In the genomic region with DNA sequence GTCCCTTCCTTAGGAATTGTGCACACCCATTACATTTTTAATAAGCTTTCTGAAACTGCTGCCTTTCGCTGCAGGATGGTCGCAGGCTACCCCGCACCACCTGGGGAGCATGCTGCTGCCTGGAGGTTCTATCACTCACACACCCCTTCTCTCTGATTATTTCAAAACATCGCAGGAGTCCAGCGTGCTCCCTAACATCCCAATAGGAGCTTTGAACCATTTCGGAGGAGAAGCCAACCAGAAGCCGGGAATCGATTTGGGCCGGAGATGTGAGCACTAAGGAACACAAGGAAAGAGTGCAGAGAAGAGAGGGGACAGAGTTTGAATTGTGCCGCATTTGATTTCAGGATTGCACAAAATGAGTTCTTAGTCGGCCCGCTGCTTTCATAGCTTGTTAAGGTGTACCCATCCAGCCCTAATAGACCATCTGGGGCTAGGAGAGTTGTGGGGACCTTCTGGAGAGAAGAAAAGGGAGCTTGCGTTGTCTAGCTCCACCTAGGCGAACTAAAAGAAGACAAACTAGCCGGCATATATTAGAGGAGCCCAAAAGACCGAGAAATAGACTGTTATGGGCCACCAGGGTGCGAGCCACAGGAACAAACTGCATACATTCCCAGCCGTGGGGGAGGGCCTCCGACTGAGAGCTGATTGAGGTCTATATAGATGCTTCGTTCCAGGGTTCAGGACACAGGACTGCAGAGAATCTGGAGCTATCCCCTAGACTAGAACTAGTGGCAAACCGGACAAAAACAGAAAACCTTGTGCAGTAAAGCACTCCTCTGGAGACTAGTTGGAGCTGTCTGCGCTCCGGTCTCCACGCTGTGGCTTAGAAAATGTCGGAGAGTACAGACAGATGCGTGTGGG, we compare ENCODE assay signal across 16 mouse cellular contexts. TPM values are rescaled to one million over a fixed set of nuclear protein-coding genes. Genes with fewer than 3 reads are reported as not detected.
DNase-seq lines count a peak whose midpoint lies in the region; ATAC-seq lines count a peak whose summit lies in the region.
"Had no signal": no experiment of that assay in that cellular context is flagged by ENCODE, and none has a peak within 500 bp of the region (broad histone marks: within the 10 kb centered on the region; RNA-seq: fewer than 3 reads in every experiment).

No protein-coding gene starts in this region.

- H3K27me3 ChIP-seq in hindbrain, embryonic 11.5 days (ENCODE audit: control insufficient read depth, insufficient read depth, low read length) = peaks cover 96% of the 10 kb centered on the region
- peaks cover 80% of the 10 kb centered on the region for H3K27me3 ChIP-seq in hindbrain, embryonic 16.5 days (replicated peaks; ENCODE audit: control insufficient read depth, insufficient read depth, low read length)
- H3K27me3 ChIP-seq in lung, embryonic 16.5 days (ENCODE audit: control insufficient read depth, insufficient read depth, low read depth, low read length) = peaks cover 85% of the 10 kb centered on the region
- peaks cover 99% of the 10 kb centered on the region for H3K27me3 ChIP-seq in limb, embryonic 13.5 days

- WGBS in hindbrain, embryonic 11.5 days = under 1% methylated on average over 26 of the region's 26 CpGs
- WGBS in hindbrain, embryonic 16.5 days = 2% methylated on average over 26 of the region's 26 CpGs
- WGBS in lung, embryonic 16.5 days = 8% methylated on average over 26 of the region's 26 CpGs
- 2% methylated on average over 26 of the region's 26 CpGs for WGBS in limb, embryonic 13.5 days

- no peak overlapping the region for H3K9ac ChIP-seq in hindbrain, embryonic 11.5 days (ENCODE audit: low read depth, low read length)
- no peak overlapping the region for H3K9ac ChIP-seq in hindbrain, embryonic 16.5 days (ENCODE audit: low read depth, low read length)
- no peak overlapping the region for H3K9ac ChIP-seq in lung, embryonic 16.5 days (ENCODE audit: low read length)
- no peak overlapping the region for H3K9ac ChIP-seq in limb, embryonic 13.5 days
- H3K9ac ChIP-seq: forebrain, embryonic 15.5 days had no signal

- peak; percentile 50 for DNase-seq in hindbrain, embryonic 11.5 days (ENCODE audit: low spot score)
- DNase-seq in lung, postnatal 10 days = no peak
- DNase-seq in embryo, embryonic 9.5 days (ENCODE audit: extremely low spot score) = peak; percentile 45
- no peak for DNase-seq in right cerebral cortex, postnatal 14 days
- DNase-seq: adrenal gland, adult 2 months; cerebellum, adult 11 months; cerebellum, postnatal 36 days; heart, postnatal 14 days; kidney, adult 11 months; kidney, postnatal 4 days; lung, adult 2 months; right cerebral cortex, postnatal 4 days had no signal

- no peaks in the 10 kb centered on the region for H3K9me3 ChIP-seq in hindbrain, embryonic 11.5 days (ENCODE audit: control insufficient read depth, low read length)
- H3K9me3 ChIP-seq in hindbrain, embryonic 16.5 days (ENCODE audit: control insufficient read depth, low read length) = no peaks in the 10 kb centered on the region
- no peaks in the 10 kb centered on the region for H3K9me3 ChIP-seq in lung, embryonic 16.5 days (ENCODE audit: control insufficient read depth, low read length)
- H3K9me3 ChIP-seq in limb, embryonic 13.5 days = no peaks in the 10 kb centered on the region
- H3K9me3 ChIP-seq: forebrain, embryonic 15.5 days had no signal

- no peak overlapping the region for H3K27ac ChIP-seq in hindbrain, embryonic 11.5 days (ENCODE audit: low read depth, low read length)
- H3K27ac ChIP-seq in hindbrain, embryonic 16.5 days (ENCODE audit: low read depth, low read length) = no peak overlapping the region
- no peak overlapping the region for H3K27ac ChIP-seq in lung, embryonic 16.5 days (ENCODE audit: low read length)
- H3K27ac ChIP-seq in limb, embryonic 13.5 days = no peak overlapping the region
- H3K27ac ChIP-seq: forebrain, embryonic 15.5 days had no signal

- H3K36me3 ChIP-seq in hindbrain, embryonic 11.5 days (ENCODE audit: control insufficient read depth, insufficient read depth, low read length) = no peaks in the 10 kb centered on the region
- H3K36me3 ChIP-seq in hindbrain, embryonic 16.5 days (ENCODE audit: control insufficient read depth, insufficient read depth, low read length) = no peaks in the 10 kb centered on the region
- no peaks in the 10 kb centered on the region for H3K36me3 ChIP-seq in lung, embryonic 16.5 days (ENCODE audit: control insufficient read depth, insufficient read depth, low read length)
- no peaks in the 10 kb centered on the region for H3K36me3 ChIP-seq in limb, embryonic 13.5 days
- H3K36me3 ChIP-seq: forebrain, embryonic 15.5 days had no signal

- H3K4me3 ChIP-seq in hindbrain, embryonic 11.5 days (ENCODE audit: low read depth, low read length) = no peak overlapping the region
- no peak overlapping the region for H3K4me3 ChIP-seq in hindbrain, embryonic 16.5 days (ENCODE audit: low read length)
- peak overlapping the region; percentile 11 for H3K4me3 ChIP-seq in lung, embryonic 16.5 days (ENCODE audit: low read length)
- H3K4me3 ChIP-seq in limb, embryonic 13.5 days = no peak overlapping the region
- H3K4me3 ChIP-seq: forebrain, embryonic 15.5 days had no signal

- H3K4me2 ChIP-seq in hindbrain, embryonic 11.5 days (replicated peaks; ENCODE audit: low read depth, low read length) = no peak overlapping the region
- H3K4me2 ChIP-seq in hindbrain, embryonic 16.5 days (ENCODE audit: low read length) = no peak overlapping the region
- 0 out of 2 replicates have a peak overlapping the region, but pooled peaks have one; percentile 26 for H3K4me2 ChIP-seq in lung, embryonic 16.5 days (ENCODE audit: low read depth, low read length)
- H3K4me2 ChIP-seq in limb, embryonic 13.5 days (replicated peaks) = 0 out of 2 replicates have a peak overlapping the region, but pooled peaks have one; percentile 0
- H3K4me2 ChIP-seq: forebrain, embryonic 15.5 days had no signal

- ATAC-seq in hindbrain, embryonic 11.5 days (ENCODE audit: low FRiP score) = no peak
- ATAC-seq in hindbrain, embryonic 16.5 days = no peak
- ATAC-seq in lung, embryonic 16.5 days (ENCODE audit: low read depth) = no peak
- ATAC-seq in limb, embryonic 13.5 days (ENCODE audit: low FRiP score, low read depth) = 0 out of 2 replicates have a peak, but pooled peaks have one; percentile 20
- ATAC-seq: forebrain, embryonic 15.5 days had no signal

- H3K4me1 ChIP-seq in hindbrain, embryonic 11.5 days (replicated peaks; ENCODE audit: control insufficient read depth, insufficient read depth, low read length) = no peaks in the 10 kb centered on the region; the same call in 1 of the 2 replicates
- no peaks in the 10 kb centered on the region; the same call in 1 of the 2 replicates for H3K4me1 ChIP-seq in hindbrain, embryonic 16.5 days (ENCODE audit: control insufficient read depth, insufficient read depth, low read depth, low read length)
- 0 out of 2 replicates have a peak, but pooled peaks cover 4% of the 10 kb centered on the region for H3K4me1 ChIP-seq in lung, embryonic 16.5 days (replicated peaks; ENCODE audit: control insufficient read depth, insufficient read depth, low read length)
- peaks cover 30% of the 10 kb centered on the region for H3K4me1 ChIP-seq in limb, embryonic 13.5 days

RNA-seq across cellular contexts. Expression of a gene that starts 12.0 kb away (rescaled TPM):
- polyA plus RNA-seq in hindbrain, embryonic 11.5 days (2014; fragmentation: Nextera tagmentation; extraction: Ambion mirVana) = 3.9 and 4.1 TPM in 2 replicates
- 2.3 and 2.4 TPM in 2 replicates for polyA plus RNA-seq in hindbrain, embryonic 16.5 days (2015; fragmentation: Nextera tagmentation; extraction: Ambion mirVana)
- 25.9 and 28.8 TPM in 2 replicates for polyA plus RNA-seq in lung, embryonic 16.5 days (2015; fragmentation: Nextera tagmentation; extraction: Ambion mirVana)
- 26.2 and 30.3 TPM in 2 replicates for polyA plus RNA-seq in limb, embryonic 13.5 days (2015; fragmentation: Nextera tagmentation; extraction: Ambion mirVana)

Comparison
In these comparisons a context has a peak if more than half of its experiments do, and no peak if none do; other contexts are left out.
1. DNase-seq: peak in hindbrain, embryonic 11.5 days (single experiment) and embryo, embryonic 9.5 days (single experiment); none in lung, postnatal 10 days (single experiment) and right cerebral cortex, postnatal 14 days (single experiment).
2. H3K4me2 ChIP-seq: peak in lung, embryonic 16.5 days (single experiment) and limb, embryonic 13.5 days (single experiment); none in hindbrain, embryonic 11.5 days (single experiment) and hindbrain, embryonic 16.5 days (single experiment).